Mouse (Mus musculus): ENCODE measurements around the gene Tmem223.
A peak's percentile ranks its signal among the peaks of the same experiment; 100 is the strongest.

DNA sequence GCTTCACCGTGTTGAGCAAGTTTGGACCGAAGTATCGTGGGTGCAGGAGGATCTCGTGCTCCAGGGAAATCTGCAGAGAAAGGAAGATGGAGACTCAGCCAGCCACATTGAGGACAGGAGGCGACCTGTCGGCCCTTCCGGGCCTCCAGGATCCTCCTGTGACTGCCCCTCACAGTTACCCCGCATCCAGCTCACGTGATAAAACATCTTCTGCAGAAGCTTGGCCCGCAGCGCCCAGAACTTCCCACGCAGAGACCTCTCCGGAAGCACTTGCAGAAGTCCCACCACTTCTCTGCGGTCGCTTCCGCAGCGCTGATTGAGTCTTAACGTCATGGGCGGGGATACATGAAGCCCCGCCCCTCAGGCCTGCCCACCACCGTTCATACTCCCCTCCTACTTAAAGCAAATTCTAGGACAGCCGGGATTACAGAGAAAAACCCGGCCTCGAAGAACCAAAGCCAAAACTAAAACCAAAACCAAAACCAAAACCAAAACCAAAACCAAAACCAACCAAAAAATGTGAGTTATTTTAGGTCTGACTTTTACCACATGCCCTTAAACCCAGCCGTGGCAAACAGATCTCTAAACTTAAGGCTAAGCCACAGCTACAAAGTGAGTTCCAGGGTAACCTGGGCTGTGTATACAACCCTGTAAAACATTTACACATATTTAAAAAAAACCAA, 27.6 kb downstream of the Tmem223 start, which contains the start of gene Polr2g:
- TF ChIP-seq CTCF (IDR thresholded peaks at IDR 0.05; ENCODE audit: control insufficient read depth, insufficient read depth, low read length) (no peak), POLR2A (IDR thresholded peaks at IDR 0.05; ENCODE audit: borderline replicate concordance, control insufficient read depth, low read depth, low read length) (peak; percentile 65; the same call in 1 of the 2 replicates)
